Mouse (Mus musculus): ENCODE measurements around the gene Zfp619. TPM values are rescaled to one million over a fixed set of nuclear protein-coding genes. Genes with fewer than 3 reads are reported as not detected.
"Not testable (repeated sequence)": the region's sequence is repeated elsewhere in the genome, so short reads cannot be mapped to it uniquely, and the experiment has no call there.

The Zfp619 gene
- 2.3 and 2.7 TPM in 2 replicates for total RNA-seq (2021)
- long read RNA-seq, experiment 1 = 0 reads
- long read RNA-seq, experiment 2, full-length matches to known transcripts = 2 of 2 reads
- long read RNA-seq, experiment 2, partial matches to known transcripts = 0 of 2 reads
- long read RNA-seq, experiment 2, other reads (novel, unspliced or antisense) = 0 of 2 reads

- DNase-seq = peak; percentile 95
Observed at GRCm38 (mm10) chr7:39517616-39518177, at the start of gene Zfp619. Zfp619 (plus strand) TSS chr7:39517766.

GRCm38 (mm10) chr7:39479013-39479412 lies 38.6 kb upstream of the Zfp619 start:
- DNase-seq = no peak

GRCm38 (mm10) chr7:39484384-39484783 lies 33.2 kb upstream of the Zfp619 start:
- DNase-seq = no peak

GRCm38 (mm10) chr7:39487159-39487853 lies 30.3 kb upstream of the Zfp619 start:
- peak; percentile 7 for DNase-seq

GRCm38 (mm10) chr7:39487854-39488205 lies 29.7 kb upstream of the Zfp619 start:
- no peak for DNase-seq

- no peak for DNase-seq
Observed at GRCm38 (mm10) chr7:39494646-39495045, 22.9 kb upstream of the Zfp619 start.

- no peak for DNase-seq
Observed at GRCm38 (mm10) chr7:39504100-39504499, 13.5 kb upstream of the Zfp619 start.

GRCm38 (mm10) chr7:39518362-39518761 lies 796 bp downstream of the Zfp619 start:
- peak; percentile 17 for DNase-seq

- DNase-seq = no peak
Observed at GRCm38 (mm10) chr7:39523703-39524424, 6.3 kb downstream of the Zfp619 start.

- no peak for DNase-seq
Observed at GRCm38 (mm10) chr7:39543151-39543550, 25.6 kb downstream of the Zfp619 start.

- DNase-seq = peak; percentile 89
Observed at GRCm38 (mm10) chr7:39544242-39545111, 26.9 kb downstream of the Zfp619 start.

- DNase-seq = no peak
Observed at GRCm38 (mm10) chr7:39545134-39545533, 27.6 kb downstream of the Zfp619 start.

GRCm38 (mm10) chr7:39549336-39549735 lies 31.8 kb downstream of the Zfp619 start:
- peak; percentile 56 for DNase-seq

- peak; percentile 97 for DNase-seq
Observed at GRCm38 (mm10) chr7:39551976-39552891, 34.7 kb downstream of the Zfp619 start.

GRCm38 (mm10) chr7:39552993-39553392 lies 35.4 kb downstream of the Zfp619 start:
- DNase-seq = no peak

GRCm38 (mm10) chr7:39553871-39554270 lies 36.3 kb downstream of the Zfp619 start:
- DNase-seq = no peak

GRCm38 (mm10) chr7:39580066-39580465 lies 62.5 kb downstream of the Zfp619 start:
- DNase-seq = no peak

GRCm38 (mm10) chr7:39580601-39581000 lies 63.0 kb downstream of the Zfp619 start:
- DNase-seq = no peak

- DNase-seq = not testable (repeated sequence)
Observed at GRCm38 (mm10) chr7:39586834-39587233, 69.3 kb downstream of the Zfp619 start.

- DNase-seq = no peak
Observed at GRCm38 (mm10) chr7:39588037-39588436, 70.5 kb downstream of the Zfp619 start.

GRCm38 (mm10) chr7:39588471-39589041 lies 71.0 kb downstream of the Zfp619 start:
- peak; percentile 27 for DNase-seq

Data from adrenal gland, postnatal 14 days (tissue).